Mouse (Mus musculus) limb, embryonic 13.5 days (tissue): ENCODE data around the gene Il18bp. TPM values are rescaled to one million over a fixed set of nuclear protein-coding genes. Genes with fewer than 3 reads are reported as not detected.

Experiments
- ATAC-seq: fragments of 200-750 bp; cut with Nextera tagmentation; 2 replicates; pipeline ENCODE4 v1.8.0; 2017; ENCODE audit warnings: low read depth, moderate number of reproducible peaks, moderate TSS enrichment; ENCODE audit not compliant: low FRiP score
- H3K27ac ChIP-seq: fragments of 300-500 bp; sonication (generic); 2 replicates; pipeline ENCODE4 v1.5.1; 2015; ENCODE audit warnings: inconsistent platforms, mild to moderate bottlenecking, moderate library complexity
- H3K27me3 ChIP-seq: fragments of 300-500 bp; sonication (generic); 2 replicates; pipeline ENCODE4 v1.6.1; 2015; ENCODE audit warnings: mild to moderate bottlenecking, inconsistent platforms
- H3K36me3 ChIP-seq: fragments of 300-500 bp; sonication (generic); 2 replicates; pipeline ENCODE4 v1.6.1; 2015; ENCODE audit warnings: inconsistent platforms, mild to moderate bottlenecking, moderate library complexity
- H3K4me1 ChIP-seq: fragments of 300-500 bp; sonication (generic); 2 replicates; pipeline ENCODE4 v1.6.1; 2015; ENCODE audit warnings: inconsistent platforms
- H3K4me2 ChIP-seq: fragments of 300-500 bp; sonication (generic); replicated peaks from 2 replicates; pipeline ENCODE4 v1.6.1; 2015; ENCODE audit warnings: inconsistent platforms, mild to moderate bottlenecking, moderate library complexity
- H3K4me3 ChIP-seq: fragments of 300-500 bp; sonication (generic); 2 replicates; pipeline ENCODE4 v1.5.1; 2015; ENCODE audit warnings: moderate library complexity, mild to moderate bottlenecking, inconsistent platforms
- H3K9ac ChIP-seq: fragments of 300-500 bp; sonication (generic); 2 replicates; pipeline ENCODE4 v1.6.1; 2015; ENCODE audit warnings: mild to moderate bottlenecking, inconsistent platforms
- H3K9me3 ChIP-seq: fragments of 300-500 bp; sonication (generic); 2 replicates; pipeline ENCODE4 v1.6.1; 2016; ENCODE audit warnings: inconsistent platforms
- WGBS: fragments of 180-500 bp; shearing (Covaris S2); methylation state at CpG from one replicate; pipeline ENCODE4 v1.1.7; 2015; 5-methylcytosine and 5-hydroxymethylcytosine counted together
- polyA plus RNA-seq: library from polyadenylated mRNA; unstranded; fragments of >200 nt; fragmentation: Nextera tagmentation; extraction: Ambion mirVana; gene quantifications from 2 replicates; pipeline ENCODE4 v1.2.1, GENCODE M21; 2015

The Il18bp gene
- polyA plus RNA-seq, 1 experiment from 2014 or later, result 3.9 TPM

GRCm38 (mm10) chr7:102000296-102000695 lies 18.2 kb downstream of the Il18bp start:
- Histone ChIP-seq H3K9ac (no peak overlapping the region), H3K4me2 (no peak overlapping the region), H3K36me3 (peaks cover 95% of the 10 kb centered on the region), H3K9me3 (no peaks in the 10 kb centered on the region), H3K27me3 (no peaks in the 10 kb centered on the region), H3K4me1 (no peaks in the 10 kb centered on the region), H3K27ac (0 out of 2 replicates have a peak overlapping the region, but pooled peaks have one; percentile 72), H3K4me3 (no peak overlapping the region)
- WGBS, result 85% methylated on average over 8 of the region's 8 CpGs
- ATAC-seq, result peak; percentile 52; the same call in 1 of the 2 replicates

- H3K27me3 ChIP-seq, result no peaks in the 10 kb centered on the region
- peak overlapping the region; percentile 15; the same call in 1 of the 2 replicates for H3K27ac ChIP-seq
- peaks cover 95% of the 10 kb centered on the region for H3K36me3 ChIP-seq
- H3K9ac ChIP-seq, result no peak overlapping the region
- no peaks in the 10 kb centered on the region for H3K9me3 ChIP-seq
- ATAC-seq, result no peak
- 95% methylated on average over 15 of the region's 15 CpGs for whole genome bisulfite sequencing
- H3K4me3 ChIP-seq, result no peak overlapping the region
- no peak overlapping the region for H3K4me2 ChIP-seq
- no peaks in the 10 kb centered on the region for H3K4me1 ChIP-seq
Observed at GRCm38 (mm10) chr7:101999461-102000151, 18.9 kb downstream of the Il18bp start.

GRCm38 (mm10) chr7:101998194-101998927 lies 20.1 kb downstream of the Il18bp start:
- 62% methylated on average over 14 of the region's 14 CpGs for WGBS
- no peak overlapping the region for H3K27ac ChIP-seq
- no peaks in the 10 kb centered on the region for H3K4me1 ChIP-seq
- no peak for ATAC-seq
- no peak overlapping the region for H3K9ac ChIP-seq
- no peaks in the 10 kb centered on the region for H3K9me3 ChIP-seq
- H3K4me3 ChIP-seq, result no peak overlapping the region
- H3K27me3 ChIP-seq, result no peaks in the 10 kb centered on the region
- H3K36me3 ChIP-seq, result peaks cover 98% of the 10 kb centered on the region
- H3K4me2 ChIP-seq, result no peak overlapping the region

GRCm38 (mm10) chr7:101994241-101994640 lies 24.2 kb downstream of the Il18bp start:
- H3K9ac ChIP-seq, result no peak overlapping the region
- H3K27ac ChIP-seq, result no peak overlapping the region
- H3K27me3 ChIP-seq, result no peaks in the 10 kb centered on the region
- H3K9me3 ChIP-seq, result no peaks in the 10 kb centered on the region
- H3K4me1 ChIP-seq, result no peaks in the 10 kb centered on the region
- H3K36me3 ChIP-seq, result peaks cover 97% of the 10 kb centered on the region
- no peak for ATAC-seq
- no peak overlapping the region for H3K4me3 ChIP-seq
- no peak overlapping the region for H3K4me2 ChIP-seq
- WGBS, result 91% methylated on average over 3 of the region's 3 CpGs

- ATAC-seq, result no peak
- Histone ChIP-seq H3K4me1 (no peaks in the 10 kb centered on the region), H3K27ac (no peak overlapping the region), H3K4me2 (no peak overlapping the region), H3K27me3 (no peaks in the 10 kb centered on the region), H3K36me3 (peaks cover 73% of the 10 kb centered on the region), H3K9me3 (no peaks in the 10 kb centered on the region), H3K4me3 (no peak overlapping the region), H3K9ac (no peak overlapping the region)
- WGBS, result 98% methylated on average over 3 of the region's 3 CpGs
Observed at GRCm38 (mm10) chr7:101985081-101985480, 33.4 kb downstream of the Il18bp start.

- Histone ChIP-seq H3K4me2 (no peak overlapping the region), H3K9ac (no peak overlapping the region), H3K27me3 (no peaks in the 10 kb centered on the region), H3K4me3 (no peak overlapping the region), H3K36me3 (peaks cover 57% of the 10 kb centered on the region), H3K9me3 (no peaks in the 10 kb centered on the region), H3K27ac (no peak overlapping the region), H3K4me1 (no peaks in the 10 kb centered on the region)
- WGBS, result 85% methylated on average over 1 of the region's 1 CpGs
- ATAC-seq, result no peak
Observed at GRCm38 (mm10) chr7:101982735-101983134, 35.8 kb downstream of the Il18bp start.

- Histone ChIP-seq H3K9me3 (no peaks in the 10 kb centered on the region), H3K4me2 (peak overlapping the region; percentile 77), H3K9ac (no peak overlapping the region), H3K27me3 (no peaks in the 10 kb centered on the region), H3K4me3 (no peak overlapping the region), H3K4me1 (peaks cover 42% of the 10 kb centered on the region), H3K36me3 (peaks cover 25% of the 10 kb centered on the region), H3K27ac (peak overlapping the region; percentile 79)
- no peak for ATAC-seq
- WGBS, result 15% methylated on average over 2 of the region's 2 CpGs
Observed at GRCm38 (mm10) chr7:101974505-101974904, 44.0 kb downstream of the Il18bp start.

GRCm38 (mm10) chr7:101973730-101974129 lies 44.8 kb downstream of the Il18bp start:
- no peak for ATAC-seq

GRCm38 (mm10) chr7:101971721-101972120 lies 46.8 kb downstream of the Il18bp start:
- Histone ChIP-seq H3K4me1 (peaks cover 63% of the 10 kb centered on the region), H3K9ac (peak overlapping the region; percentile 94)
- no peak for ATAC-seq

More at GRCm38 (mm10) chr7:101973730-101974129, 44.8 kb downstream of the Il18bp start:
- Histone ChIP-seq H3K27ac (peak overlapping the region; percentile 79), H3K9me3 (no peaks in the 10 kb centered on the region), H3K4me2 (peak overlapping the region; percentile 77), H3K4me1 (peaks cover 46% of the 10 kb centered on the region), H3K9ac (no peak overlapping the region; the same call in 1 of the 2 replicates), H3K27me3 (no peaks in the 10 kb centered on the region), H3K36me3 (peaks cover 22% of the 10 kb centered on the region), H3K4me3 (no peak overlapping the region)
- WGBS, result 19% methylated on average over 3 of the region's 3 CpGs

GRCm38 (mm10) chr7:101970821-101971461 lies 47.5 kb downstream of the Il18bp start:
- H3K4me1 ChIP-seq, result peaks cover 67% of the 10 kb centered on the region
- peak; percentile 49 for ATAC-seq

More at GRCm38 (mm10) chr7:101971721-101972120, 46.8 kb downstream of the Il18bp start:
- 50% methylated on average over 2 of the region's 2 CpGs for WGBS
- H3K4me2 ChIP-seq, result peak overlapping the region; percentile 77
- no peaks in the 10 kb centered on the region for H3K27me3 ChIP-seq
- no peaks in the 10 kb centered on the region for H3K9me3 ChIP-seq
- peak overlapping the region; percentile 75 for H3K4me3 ChIP-seq
- H3K36me3 ChIP-seq, result peaks cover 11% of the 10 kb centered on the region; the same call in 1 of the 2 replicates
- H3K27ac ChIP-seq, result peak overlapping the region; percentile 100

GRCm38 (mm10) chr7:101970429-101970775 lies 48.1 kb downstream of the Il18bp start:
- Histone ChIP-seq H3K4me2 (peak overlapping the region; percentile 77), H3K27ac (peak overlapping the region; percentile 100), H3K27me3 (no peaks in the 10 kb centered on the region), H3K9ac (peak overlapping the region; percentile 94), H3K4me3 (peak overlapping the region; percentile 75), H3K4me1 (peaks cover 67% of the 10 kb centered on the region), H3K9me3 (no peaks in the 10 kb centered on the region), H3K36me3 (peaks cover 4% of the 10 kb centered on the region; the same call in 1 of the 2 replicates)
- WGBS, result 0% methylated on average over 10 of the region's 17 CpGs
- peak; percentile 79 for ATAC-seq

More at GRCm38 (mm10) chr7:101970821-101971461, 47.5 kb downstream of the Il18bp start:
- 2% methylated on average over 19 of the region's 19 CpGs for WGBS
- Histone ChIP-seq H3K9ac (peak overlapping the region; percentile 94), H3K4me2 (peak overlapping the region; percentile 77), H3K27ac (peak overlapping the region; percentile 100), H3K27me3 (no peaks in the 10 kb centered on the region), H3K36me3 (peaks cover 4% of the 10 kb centered on the region; the same call in 1 of the 2 replicates), H3K4me3 (peak overlapping the region; percentile 75), H3K9me3 (no peaks in the 10 kb centered on the region)
